Mouse (Mus musculus) heart, postnatal 0 days (tissue): Measurements from ENCODE around the gene Pfkfb3.

ENCODE experiments used
- CTCF ChIP-seq: IDR thresholded peaks from 2 replicates; pipeline ENCODE4 v1.5.1; 2016; ENCODE audit warnings: antibody characterized with exemption, control low read depth, low read depth
- EP300 ChIP-seq: IDR thresholded peaks from 2 replicates; pipeline ENCODE4 v1.6.1; 2016; ENCODE audit warnings: antibody characterized with exemption, low read depth

DNA sequence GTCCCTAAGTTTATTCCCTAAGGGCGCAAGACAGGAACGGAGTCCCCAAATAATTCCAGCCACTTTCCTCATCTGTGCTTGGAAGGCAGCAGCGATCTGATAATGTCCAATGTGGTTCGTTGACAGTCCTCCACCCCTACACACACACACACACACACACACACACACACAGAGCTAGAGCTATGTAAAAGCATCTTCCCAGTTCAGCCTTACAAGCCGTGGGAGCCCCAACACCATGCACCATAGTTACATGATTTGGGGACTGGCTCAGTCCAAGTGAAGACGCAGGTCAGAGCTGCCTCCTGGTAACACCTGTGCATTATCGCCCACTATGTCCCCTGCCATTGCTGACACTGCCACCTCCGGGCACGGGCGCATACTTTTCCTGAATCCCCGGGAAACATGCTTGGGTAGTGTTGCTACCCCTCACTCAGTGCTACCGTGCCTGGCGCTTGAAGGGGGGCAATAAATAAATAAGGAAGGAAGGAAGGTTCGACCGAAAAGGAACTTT is 51.6 kb downstream of the Pfkfb3 start:
- TF ChIP-seq EP300 (no peak), CTCF (no peak)
